Mouse (Mus musculus) embryonic facial prominence, embryonic 15.5 days (tissue): Measurements from ENCODE around the gene Ehf. TPM values are rescaled to one million over a fixed set of nuclear protein-coding genes. Genes with fewer than 3 reads are reported as not detected.

ENCODE experiments used
- ATAC-seq: fragments of 200-750 bp; cut with Nextera tagmentation; 2 replicates; pipeline ENCODE4 v1.8.0; 2017; ENCODE audit warnings: low read depth, moderate TSS enrichment; ENCODE audit not compliant: insufficient number of reproducible peaks, low FRiP score, low TSS enrichment
- H3K27ac ChIP-seq: fragments of 300-500 bp; sonication (generic); replicated peaks from 2 replicates; pipeline ENCODE4 v1.5.1; 2015; ENCODE audit warnings: mild to moderate bottlenecking, inconsistent platforms
- H3K27me3 ChIP-seq: fragments of 300-500 bp; sonication (generic); 2 replicates; pipeline ENCODE4 v1.6.1; 2015; ENCODE audit warnings: inconsistent platforms
- H3K36me3 ChIP-seq: fragments of 300-500 bp; sonication (generic); 2 replicates; pipeline ENCODE4 v1.6.1; 2015; ENCODE audit warnings: mild to moderate bottlenecking, inconsistent platforms
- H3K4me1 ChIP-seq: fragments of 300-500 bp; sonication (generic); 2 replicates; pipeline ENCODE4 v1.6.1; 2015; ENCODE audit warnings: inconsistent platforms
- H3K4me2 ChIP-seq: fragments of 300-500 bp; sonication (generic); replicated peaks from 2 replicates; pipeline ENCODE4 v1.6.1; 2015; ENCODE audit warnings: mild to moderate bottlenecking, inconsistent platforms
- H3K4me3 ChIP-seq: fragments of 300-500 bp; sonication (generic); replicated peaks from 2 replicates; pipeline ENCODE4 v1.5.1; 2015; ENCODE audit warnings: mild to moderate bottlenecking, inconsistent platforms
- H3K9ac ChIP-seq: fragments of 300-500 bp; sonication (generic); 2 replicates; pipeline ENCODE4 v1.6.1; 2015; ENCODE audit warnings: inconsistent platforms
- H3K9me3 ChIP-seq: fragments of 300-500 bp; sonication (generic); replicated peaks from 2 replicates; pipeline ENCODE4 v1.6.1; 2016; ENCODE audit warnings: inconsistent platforms
- WGBS: fragments of 180-500 bp; shearing (Covaris S2); methylation state at CpG from one replicate; pipeline ENCODE4 v1.1.7; 2015; 5-methylcytosine and 5-hydroxymethylcytosine counted together
- polyA plus RNA-seq: library from polyadenylated mRNA; unstranded; fragments of >200 nt; fragmentation: Nextera tagmentation; extraction: Ambion mirVana; gene quantifications from 2 replicates; pipeline ENCODE4 v1.2.1, GENCODE M21; 2015

The Ehf gene
- polyA plus RNA-seq, 1 experiment from 2014 or later = 20.6 TPM

- Histone ChIP-seq H3K36me3 (no peaks in the 10 kb centered on the region), H3K9ac (no peak overlapping the region), H3K4me2 (no peak overlapping the region), H3K4me3 (no peak overlapping the region), H3K27ac (no peak overlapping the region), H3K9me3 (no peaks in the 10 kb centered on the region), H3K27me3 (no peaks in the 10 kb centered on the region), H3K4me1 (peaks cover 12% of the 10 kb centered on the region)
- WGBS = 77% methylated on average over 8 of the region's 8 CpGs
- ATAC-seq = no peak
Observed at GRCm38 (mm10) chr2:103214861-103215260, 88.2 kb downstream of the Ehf start.

- H3K4me2 ChIP-seq = no peak overlapping the region
- H3K9ac ChIP-seq = no peak overlapping the region
- H3K27me3 ChIP-seq = no peaks in the 10 kb centered on the region
- no peak overlapping the region for H3K27ac ChIP-seq
- H3K4me3 ChIP-seq = no peak overlapping the region
- H3K9me3 ChIP-seq = no peaks in the 10 kb centered on the region
- H3K36me3 ChIP-seq = no peaks in the 10 kb centered on the region
- WGBS = 45% methylated on average over 1 of the region's 1 CpGs
- no peak for ATAC-seq
- H3K4me1 ChIP-seq = peaks cover 22% of the 10 kb centered on the region
Observed at GRCm38 (mm10) chr2:103213547-103213946, 89.5 kb downstream of the Ehf start.

Other genes starting within 250 kb of the Ehf start
- 33.5 and 36.7 TPM in 2 replicates for gene Pdhx, start 229.8 kb downstream of the Ehf start, polyA plus RNA-seq
- gene Apip, start 229.6 kb downstream of the Ehf start, polyA plus RNA-seq = 77.3 and 81.1 TPM in 2 replicates
- gene Elf5, start 108.4 kb upstream of the Ehf start, polyA plus RNA-seq = 4.2 and 4.7 TPM in 2 replicates
- gene Cat, start 181.9 kb upstream of the Ehf start, polyA plus RNA-seq = 77.8 and 89.7 TPM in 2 replicates